Mouse (Mus musculus): ENCODE measurements around the gene Cers5.

- TF ChIP-seq CTCF (IDR thresholded peaks at IDR 0.05; ENCODE audit: control insufficient read depth, insufficient read depth, insufficient replicate concordance, low read depth, low read length), result no peak
- no peak for TF ChIP-seq POLR2A (IDR thresholded peaks at IDR 0.05; ENCODE audit: control insufficient read depth, low read depth, low read length)
Observed at GRCm38 (mm10) chr15:99754204-99754603, 18.5 kb downstream of the Cers5 start.
